Mouse (Mus musculus): Measurements from ENCODE around the gene Fgr. TPM values are rescaled to one million over a fixed set of nuclear protein-coding genes. Genes with fewer than 3 reads are reported as not detected.

Gene Fgr
- total RNA-seq, 2 experiments from 2014 or later, result 0.33 to 0.43 TPM

Other genes starting within 250 kb of the Fgr start
- gene Xkr8, start 241.5 kb upstream of the Fgr start, total RNA-seq (2021), result 1 to 10 TPM; 2.0 to 2.5 TPM
- gene Smpdl3b, start 216.8 kb upstream of the Fgr start, total RNA-seq (2021), result 1 to 10 TPM; 1.3 to 1.4 TPM
- gene Rpa2, start 205.8 kb upstream of the Fgr start, total RNA-seq (2021), result 10 to 100 TPM; 36.5 to 42.5 TPM
- gene Themis2, start 177.7 kb upstream of the Fgr start, total RNA-seq (2021), result 1 to 10 TPM; 2.9 to 3.4 TPM
- gene Ppp1r8, start 130.9 kb upstream of the Fgr start, total RNA-seq (2021), result 10 to 100 TPM; 31.0 to 34.2 TPM
- 10 to 100 TPM; 53.9 to 54.9 TPM for gene Stx12, start 89.6 kb upstream of the Fgr start, total RNA-seq (2021)
- 10 to 100 TPM; 33.5 to 38.1 TPM for gene Fam76a, start 51.5 kb upstream of the Fgr start, total RNA-seq (2021)
- gene Ahdc1, start 37.2 kb downstream of the Fgr start, total RNA-seq (2021), result 10 to 100 TPM; 41.1 to 48.7 TPM
- gene Wasf2, start 156.4 kb downstream of the Fgr start, total RNA-seq (2021), result 100 to 1,000 TPM; 141 to 149 TPM
- not detected for gene Cd164l2, start 238.0 kb downstream of the Fgr start, total RNA-seq (2021)
- gene Gpr3, start 238.4 kb downstream of the Fgr start, total RNA-seq (2021), result under 1 TPM; 0.20 to 0.45 TPM

All from heart, postnatal 4 days (tissue).